Mouse (Mus musculus) activated CD4-positive, CD25-positive, alpha-beta regulatory T cell, adult 4 months (primary cell): ENCODE results near the gene Vinac1. TPM values are rescaled to one million over a fixed set of nuclear protein-coding genes. Genes with fewer than 3 reads are reported as not detected.
A peak's percentile ranks its signal among the peaks of the same experiment; 100 is the strongest.

ENCODE experiments used
- ATAC-seq: one replicate; pipeline ENCODE4 v1.8.0; 2017
- polyA plus RNA-seq, 2 experiments: library from polyadenylated mRNA; unstranded; fragments of 100-300 nt; shearing (Covaris generic); gene quantifications; one replicate each; pipeline ENCODE4 v1.2.1; 2017

Gene Vinac1
- not detected for polyA plus RNA-seq

- no peak for ATAC-seq
These were observed at the start of gene Vinac1 for GRCm38 (mm10) chr2:129047811-129048210. TSS of gene Vinac1 (minus strand) at chr2:129048172.

- ATAC-seq = no peak
These were observed 46.2 kb upstream of the Vinac1 start for GRCm38 (mm10) chr2:129093926-129094724.

GRCm38 (mm10) chr2:129092810-129093209 is 44.8 kb upstream of the Vinac1 start:
- ATAC-seq = no peak

DNA sequence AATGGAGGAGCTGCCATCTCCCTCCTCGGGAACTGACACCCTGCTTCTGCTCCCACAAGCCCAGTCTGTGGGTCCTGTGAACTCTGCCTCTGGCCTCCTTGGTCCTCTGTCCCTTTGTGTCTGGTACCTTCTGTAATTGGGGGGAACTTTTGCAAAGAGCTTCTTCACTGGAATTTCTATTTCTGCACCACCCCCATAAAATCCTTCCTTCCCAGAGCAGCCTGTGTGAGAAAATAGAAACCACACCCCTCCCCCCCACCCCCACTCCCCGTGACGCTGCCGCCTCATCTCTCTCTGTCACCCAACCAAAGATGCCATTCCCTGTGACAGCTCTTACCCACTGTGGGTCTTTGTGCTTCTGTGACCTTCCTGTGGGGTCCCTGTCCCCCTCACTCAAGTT is 42.4 kb upstream of the Vinac1 start:
- no peak for ATAC-seq

DNA sequence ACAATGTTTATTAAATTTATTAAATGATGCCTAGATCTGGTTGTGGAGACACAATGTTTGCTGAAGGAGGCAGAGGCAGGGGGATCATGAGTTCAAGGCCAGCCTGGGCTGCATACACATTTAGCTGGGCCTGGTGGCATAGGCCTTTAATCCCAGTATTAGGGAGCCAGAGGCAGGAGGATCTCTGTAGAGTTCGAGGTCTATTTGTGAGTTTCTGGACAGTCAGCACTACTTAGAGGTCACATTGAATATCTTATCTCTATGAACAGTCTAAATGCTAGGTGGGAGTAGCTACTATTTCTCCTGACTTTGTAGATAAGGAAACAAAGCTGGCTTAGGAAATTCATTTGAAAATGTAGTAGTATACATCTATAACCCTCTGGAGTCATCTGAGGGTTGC is 39.5 kb upstream of the Vinac1 start:
- ATAC-seq = no peak

GRCm38 (mm10) chr2:129084959-129085358 is 37.0 kb upstream of the Vinac1 start:
- ATAC-seq = no peak

GRCm38 (mm10) chr2:129083514-129083913 is 35.5 kb upstream of the Vinac1 start:
- no peak for ATAC-seq

- no peak for ATAC-seq
These were observed 33.1 kb upstream of the Vinac1 start for GRCm38 (mm10) chr2:129081097-129081496.

DNA sequence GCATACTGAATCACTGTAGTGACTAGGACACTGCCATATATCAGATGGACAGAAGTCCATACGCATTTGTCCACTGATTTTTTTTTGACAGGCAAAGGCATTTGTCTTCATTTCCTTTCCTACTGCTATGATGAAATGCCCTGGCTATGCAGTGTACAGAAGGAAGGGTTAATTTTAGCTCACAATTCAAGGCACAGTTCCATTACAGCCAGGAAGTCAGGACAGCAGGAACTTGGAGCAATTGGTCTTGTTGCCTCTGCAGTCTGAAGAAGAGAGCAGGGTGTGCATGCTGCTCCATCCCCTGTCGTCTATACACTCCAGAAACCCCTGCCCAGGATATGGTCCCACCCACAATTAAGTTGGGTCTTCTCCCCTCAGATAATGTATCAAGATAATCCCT is 31.2 kb upstream of the Vinac1 start:
- no peak for ATAC-seq

DNA sequence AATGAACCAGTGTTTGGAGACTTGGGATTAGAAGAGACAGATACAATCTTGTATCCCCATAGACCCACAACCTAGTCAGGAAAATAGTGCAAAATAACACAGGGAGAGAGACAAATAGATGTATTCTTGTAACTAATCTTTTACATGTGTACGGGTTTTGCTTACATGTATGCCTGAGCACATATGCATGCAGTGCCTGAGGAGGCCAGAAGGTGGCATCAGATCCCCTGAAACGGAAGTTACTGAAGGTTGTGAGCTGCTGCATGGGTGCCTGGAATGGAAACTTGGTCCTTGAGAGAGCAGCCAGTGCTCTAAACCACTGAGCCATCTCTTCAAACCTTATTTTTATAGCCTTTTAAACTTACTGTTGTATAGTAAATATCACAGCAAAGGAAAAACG is 30.3 kb upstream of the Vinac1 start:
- no peak for ATAC-seq

- no peak for ATAC-seq
These were observed 22.3 kb upstream of the Vinac1 start for GRCm38 (mm10) chr2:129070296-129070695.

DNA sequence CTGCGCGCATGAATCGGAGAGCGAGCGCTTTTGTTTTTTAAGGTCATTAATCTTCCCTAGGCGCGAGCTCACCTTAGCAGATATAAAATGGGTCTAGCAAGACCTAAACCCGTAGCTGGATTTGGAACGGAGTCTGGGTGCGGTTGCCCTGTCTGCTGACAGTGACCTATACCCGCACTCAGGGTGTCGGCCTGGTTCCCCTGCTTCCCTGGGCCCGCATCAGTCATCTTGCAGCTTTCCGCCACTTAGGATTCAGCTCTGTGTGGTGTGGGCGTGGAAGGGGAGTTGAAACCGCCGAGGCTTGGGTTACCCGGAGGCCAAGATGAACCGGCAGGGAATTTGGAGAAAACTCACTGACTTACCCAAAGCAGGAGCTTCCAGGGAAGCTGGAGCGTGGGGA is 18.4 kb upstream of the Vinac1 start:
- peak; percentile 63 for ATAC-seq

GRCm38 (mm10) chr2:129065437-129066282 is 17.7 kb upstream of the Vinac1 start, which contains the start of gene Ttl:
TSS of gene Ttl (plus strand) at chr2:129065942.
- ATAC-seq = peak; percentile 84

- no peak for ATAC-seq
These were observed 13.6 kb upstream of the Vinac1 start for GRCm38 (mm10) chr2:129061456-129062059.

GRCm38 (mm10) chr2:129057920-129058361 is 10.0 kb upstream of the Vinac1 start:
- no peak for ATAC-seq

DNA sequence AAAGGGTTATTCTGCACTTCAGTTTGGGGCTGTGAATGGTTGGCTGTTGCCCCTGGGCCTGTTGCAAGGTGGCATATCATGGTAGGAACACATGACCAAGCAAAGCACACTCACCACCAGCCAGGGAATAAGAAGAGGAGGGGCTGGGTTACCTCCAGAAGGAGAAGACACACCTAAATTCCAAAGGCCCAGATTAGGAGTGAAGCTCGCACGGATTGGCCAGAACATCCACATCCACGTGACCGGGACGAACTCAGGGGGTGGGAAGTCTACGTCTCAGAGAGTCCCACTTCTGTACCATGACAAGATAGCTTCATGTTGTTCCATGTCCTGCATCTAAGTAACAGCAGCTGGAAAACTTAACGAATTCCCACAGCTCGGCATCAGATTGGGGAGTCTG is 9.3 kb upstream of the Vinac1 start:
- ATAC-seq = no peak

GRCm38 (mm10) chr2:129056597-129056996 is 8.6 kb upstream of the Vinac1 start:
- ATAC-seq = no peak

- ATAC-seq = no peak
These were observed 7.8 kb upstream of the Vinac1 start for GRCm38 (mm10) chr2:129055741-129056140.

DNA sequence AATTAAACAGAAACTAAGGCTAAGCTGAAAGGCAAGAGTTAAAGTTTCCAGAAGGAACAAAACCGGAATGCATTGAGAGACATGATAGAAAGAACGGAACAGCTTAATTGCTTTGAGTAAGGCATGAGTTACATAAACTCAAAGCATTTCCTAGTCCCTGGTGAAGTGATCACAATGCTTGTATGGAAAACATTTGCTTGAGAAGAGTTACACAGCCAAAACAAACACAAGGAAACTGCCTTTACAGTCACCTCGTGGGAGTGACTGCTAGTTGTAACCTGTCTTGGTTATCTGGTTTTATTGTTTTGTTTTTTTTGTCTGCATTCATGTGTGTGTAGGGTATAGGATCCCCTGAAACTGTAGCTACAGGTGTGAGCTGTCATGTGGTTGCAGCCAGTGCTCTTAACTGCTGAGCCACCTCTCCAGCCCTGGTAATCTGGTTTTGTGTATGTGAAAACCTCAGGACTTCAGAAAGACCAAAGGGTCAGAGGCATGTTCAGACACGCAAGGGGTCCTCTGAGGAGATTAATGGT is 4.5 kb upstream of the Vinac1 start:
- ATAC-seq = no peak

DNA sequence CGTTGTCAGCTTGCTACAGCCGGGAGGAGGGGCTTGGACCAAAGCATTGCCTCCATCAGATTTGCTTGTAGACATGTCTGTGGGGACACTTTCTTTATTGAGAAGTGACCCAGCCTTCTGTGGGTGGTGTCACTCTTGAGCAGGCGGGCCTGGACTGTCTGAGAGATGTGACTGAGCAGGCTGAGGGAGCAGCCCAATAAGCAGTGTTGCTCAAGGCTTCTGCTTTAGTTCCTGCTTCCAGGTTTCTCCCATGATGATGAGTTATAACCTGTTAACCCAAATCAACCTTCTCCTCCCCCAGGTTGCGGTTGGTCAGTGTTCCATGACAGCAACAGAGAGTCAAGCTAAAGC is 1.2 kb downstream of the Vinac1 start:
- ATAC-seq = no peak

- ATAC-seq = no peak
These were observed 1.7 kb downstream of the Vinac1 start for GRCm38 (mm10) chr2:129046172-129046845.

GRCm38 (mm10) chr2:129040567-129040966 is 7.4 kb downstream of the Vinac1 start:
- ATAC-seq = no peak
